Mouse (Mus musculus): ENCODE results near the gene Lrrn2. TPM values are rescaled to one million over a fixed set of nuclear protein-coding genes. Genes with fewer than 3 reads are reported as not detected.

Gene Lrrn2
- polyA plus RNA-seq, 1 experiment from 2014 or later = 3.1 TPM

DNA sequence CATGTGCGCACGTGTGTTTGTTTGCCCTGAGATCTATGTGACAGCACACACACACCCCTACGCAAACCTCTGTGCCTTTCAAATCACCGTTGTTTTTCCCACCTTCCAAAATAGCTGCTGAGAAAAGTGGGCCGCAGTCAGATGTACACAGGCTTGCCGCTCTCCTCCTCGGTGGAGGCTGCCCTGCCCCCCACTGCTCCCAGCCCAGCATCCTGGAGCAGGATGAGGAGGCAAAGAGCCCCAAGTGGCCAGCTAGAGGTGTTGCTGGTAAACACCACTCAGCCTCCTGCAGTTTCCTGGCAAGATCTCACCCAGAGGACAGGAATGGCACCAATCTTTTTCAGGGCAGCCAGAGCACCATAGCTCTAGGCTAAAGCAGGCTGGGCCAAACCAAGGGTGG is 54.8 kb downstream of the Lrrn2 start:
- Histone ChIP-seq H3K27ac (ENCODE audit: low read length) (no peak overlapping the region), H3K9ac (ENCODE audit: low read length) (no peak overlapping the region), H3K4me1 (ENCODE audit: control insufficient read depth, insufficient read depth, low read length) (no peaks in the 10 kb centered on the region), H3K4me3 (replicated peaks; ENCODE audit: low read length) (no peak overlapping the region), H3K36me3 (ENCODE audit: control insufficient read depth, insufficient read depth, low read length) (no peaks in the 10 kb centered on the region), H3K27me3 (ENCODE audit: control insufficient read depth, insufficient read depth, low read length) (no peaks in the 10 kb centered on the region), H3K9me3 (replicated peaks; ENCODE audit: control insufficient read depth, low read length) (no peaks in the 10 kb centered on the region), H3K4me2 (ENCODE audit: low read depth, low read length) (no peak overlapping the region)
- 29% methylated on average over 7 of the region's 7 CpGs for WGBS
- ATAC-seq (ENCODE audit: insufficient read depth, low FRiP score) = no peak

GRCm38 (mm10) chr1:132937296-132938030 is 57.4 kb downstream of the Lrrn2 start:
- ATAC-seq (ENCODE audit: insufficient read depth, low FRiP score) = no peak
- Histone ChIP-seq H3K27ac (ENCODE audit: low read length) (no peak overlapping the region), H3K4me3 (replicated peaks; ENCODE audit: low read length) (no peak overlapping the region), H3K27me3 (ENCODE audit: control insufficient read depth, insufficient read depth, low read length) (no peaks in the 10 kb centered on the region), H3K4me1 (ENCODE audit: control insufficient read depth, insufficient read depth, low read length) (no peaks in the 10 kb centered on the region), H3K36me3 (ENCODE audit: control insufficient read depth, insufficient read depth, low read length) (no peaks in the 10 kb centered on the region), H3K9ac (ENCODE audit: low read length) (no peak overlapping the region), H3K4me2 (ENCODE audit: low read depth, low read length) (no peak overlapping the region), H3K9me3 (replicated peaks; ENCODE audit: control insufficient read depth, low read length) (no peaks in the 10 kb centered on the region)
- 87% methylated on average over 26 of the region's 26 CpGs for WGBS

DNA sequence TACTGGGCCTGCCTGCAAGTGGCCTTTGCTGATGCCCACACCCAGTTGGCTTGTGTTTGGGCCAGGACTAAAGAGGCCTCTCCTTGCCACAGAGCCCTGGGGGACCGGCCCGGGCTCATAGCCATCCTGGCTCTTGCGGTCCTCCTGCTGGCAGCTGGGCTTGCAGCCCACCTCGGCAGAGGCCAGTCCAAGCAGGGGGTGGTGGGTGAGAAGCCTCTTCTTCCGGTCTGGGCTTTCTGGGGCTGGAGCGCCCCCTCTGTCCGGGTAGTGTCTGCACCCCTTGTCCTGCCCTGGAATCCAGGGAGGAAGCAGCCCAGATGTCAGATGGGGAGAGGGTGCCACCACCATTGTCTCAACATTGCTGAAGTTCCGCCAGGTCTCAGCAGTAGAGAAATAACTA is 58.9 kb downstream of the Lrrn2 start:
- Histone ChIP-seq H3K4me2 (ENCODE audit: low read depth, low read length) (no peak overlapping the region), H3K4me1 (ENCODE audit: control insufficient read depth, insufficient read depth, low read length) (no peaks in the 10 kb centered on the region), H3K4me3 (replicated peaks; ENCODE audit: low read length) (no peak overlapping the region), H3K27me3 (ENCODE audit: control insufficient read depth, insufficient read depth, low read length) (no peaks in the 10 kb centered on the region), H3K36me3 (ENCODE audit: control insufficient read depth, insufficient read depth, low read length) (no peaks in the 10 kb centered on the region), H3K9ac (ENCODE audit: low read length) (no peak overlapping the region), H3K27ac (ENCODE audit: low read length) (no peak overlapping the region), H3K9me3 (replicated peaks; ENCODE audit: control insufficient read depth, low read length) (no peaks in the 10 kb centered on the region)
- WGBS = 70% methylated on average over 8 of the region's 8 CpGs
- no peak for ATAC-seq (ENCODE audit: insufficient read depth, low FRiP score)

DNA sequence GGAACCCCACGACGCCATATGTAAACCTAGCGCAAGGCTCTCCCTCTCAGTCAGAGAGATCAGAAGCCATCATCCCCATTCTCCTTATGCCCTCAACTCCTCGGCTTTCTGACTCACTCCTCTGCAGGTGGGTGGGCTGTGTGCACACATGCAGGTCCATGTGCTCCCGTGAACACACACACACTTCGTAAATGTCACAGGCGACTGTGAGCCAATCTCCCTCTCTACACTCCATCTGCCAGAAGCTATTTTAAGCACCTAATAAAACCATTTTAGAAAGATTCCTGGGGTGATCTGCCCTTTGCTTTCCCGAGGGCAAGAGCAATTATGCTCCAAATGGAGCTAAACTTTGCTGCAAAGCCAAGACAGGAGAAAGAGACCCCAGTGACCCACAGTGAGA is 65.8 kb downstream of the Lrrn2 start:
- no peak overlapping the region for H3K9ac ChIP-seq (ENCODE audit: low read length)
- no peaks in the 10 kb centered on the region for H3K27me3 ChIP-seq (ENCODE audit: control insufficient read depth, insufficient read depth, low read length)
- H3K4me1 ChIP-seq (ENCODE audit: control insufficient read depth, insufficient read depth, low read length) = no peaks in the 10 kb centered on the region
- H3K36me3 ChIP-seq (ENCODE audit: control insufficient read depth, insufficient read depth, low read length) = no peaks in the 10 kb centered on the region
- H3K4me2 ChIP-seq (ENCODE audit: low read depth, low read length) = no peak overlapping the region
- H3K4me3 ChIP-seq (replicated peaks; ENCODE audit: low read length) = no peak overlapping the region
- no peaks in the 10 kb centered on the region for H3K9me3 ChIP-seq (replicated peaks; ENCODE audit: control insufficient read depth, low read length)
- WGBS = 53% methylated on average over 8 of the region's 8 CpGs
- no peak overlapping the region for H3K27ac ChIP-seq (ENCODE audit: low read length)
- no peak for ATAC-seq (ENCODE audit: insufficient read depth, low FRiP score)

DNA sequence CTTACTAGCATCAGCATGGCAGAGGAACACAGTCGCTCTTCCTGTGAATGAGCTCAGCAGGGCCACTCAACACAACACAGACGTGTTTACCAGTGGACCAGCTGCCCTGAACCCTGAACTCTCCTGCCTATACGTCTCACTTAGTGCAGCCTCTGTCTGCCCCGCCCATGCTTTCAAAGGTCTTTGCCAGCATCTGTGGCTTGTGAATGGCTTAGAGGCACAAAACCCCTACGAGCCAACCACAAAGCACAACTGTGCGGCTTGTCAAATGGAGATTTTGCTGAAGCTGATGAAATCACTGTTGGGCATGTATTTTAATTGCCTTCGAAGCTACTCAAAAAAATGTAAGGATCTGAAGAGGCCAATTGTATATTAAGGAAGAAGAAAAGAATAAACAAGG is 67.7 kb downstream of the Lrrn2 start:
- H3K36me3 ChIP-seq (ENCODE audit: control insufficient read depth, insufficient read depth, low read length) = no peaks in the 10 kb centered on the region
- no peak overlapping the region for H3K9ac ChIP-seq (ENCODE audit: low read length)
- H3K4me3 ChIP-seq (replicated peaks; ENCODE audit: low read length) = no peak overlapping the region
- no peaks in the 10 kb centered on the region for H3K9me3 ChIP-seq (replicated peaks; ENCODE audit: control insufficient read depth, low read length)
- no peaks in the 10 kb centered on the region for H3K4me1 ChIP-seq (ENCODE audit: control insufficient read depth, insufficient read depth, low read length)
- H3K27me3 ChIP-seq (ENCODE audit: control insufficient read depth, insufficient read depth, low read length) = no peaks in the 10 kb centered on the region
- no peak overlapping the region for H3K4me2 ChIP-seq (ENCODE audit: low read depth, low read length)
- ATAC-seq (ENCODE audit: insufficient read depth, low FRiP score) = no peak
- H3K27ac ChIP-seq (ENCODE audit: low read length) = no peak overlapping the region
- 55% methylated on average over 7 of the region's 7 CpGs for WGBS

- H3K27me3 ChIP-seq (ENCODE audit: control insufficient read depth, insufficient read depth, low read length) = no peaks in the 10 kb centered on the region
- WGBS = 76% methylated on average over 5 of the region's 5 CpGs
- ATAC-seq (ENCODE audit: insufficient read depth, low FRiP score) = no peak
- no peak overlapping the region for H3K4me3 ChIP-seq (replicated peaks; ENCODE audit: low read length)
- H3K4me1 ChIP-seq (ENCODE audit: control insufficient read depth, insufficient read depth, low read length) = no peaks in the 10 kb centered on the region
- no peaks in the 10 kb centered on the region for H3K36me3 ChIP-seq (ENCODE audit: control insufficient read depth, insufficient read depth, low read length)
- no peak overlapping the region for H3K27ac ChIP-seq (ENCODE audit: low read length)
- no peak overlapping the region for H3K4me2 ChIP-seq (ENCODE audit: low read depth, low read length)
- H3K9ac ChIP-seq (ENCODE audit: low read length) = no peak overlapping the region
- no peaks in the 10 kb centered on the region for H3K9me3 ChIP-seq (replicated peaks; ENCODE audit: control insufficient read depth, low read length)
These were observed 76.7 kb downstream of the Lrrn2 start for GRCm38 (mm10) chr1:132956809-132957208.

DNA sequence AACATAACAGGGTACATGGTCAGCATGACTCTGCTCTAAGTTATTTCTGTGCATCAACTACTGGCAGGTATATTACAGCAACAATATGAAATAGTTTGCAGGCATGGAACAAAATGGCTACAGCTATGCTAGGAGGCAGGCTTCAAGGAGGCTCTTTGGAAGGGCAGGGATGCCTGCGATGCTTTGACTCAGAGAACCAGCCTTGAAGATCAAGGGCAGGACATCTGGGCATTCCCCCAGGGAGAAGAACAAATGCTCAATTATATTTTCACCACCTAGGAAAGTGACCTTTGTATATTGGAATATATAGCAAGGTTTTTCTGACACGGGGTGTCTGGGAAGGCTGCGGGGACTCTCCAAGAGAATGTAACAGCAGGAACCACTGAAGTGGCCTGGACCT is 81.7 kb downstream of the Lrrn2 start:
- Histone ChIP-seq H3K36me3 (ENCODE audit: control insufficient read depth, insufficient read depth, low read length) (no peaks in the 10 kb centered on the region), H3K27ac (ENCODE audit: low read length) (no peak overlapping the region), H3K4me2 (ENCODE audit: low read depth, low read length) (no peak overlapping the region), H3K9ac (ENCODE audit: low read length) (no peak overlapping the region), H3K4me1 (ENCODE audit: control insufficient read depth, insufficient read depth, low read length) (no peaks in the 10 kb centered on the region), H3K4me3 (replicated peaks; ENCODE audit: low read length) (no peak overlapping the region), H3K27me3 (ENCODE audit: control insufficient read depth, insufficient read depth, low read length) (no peaks in the 10 kb centered on the region), H3K9me3 (replicated peaks; ENCODE audit: control insufficient read depth, low read length) (no peaks in the 10 kb centered on the region)
- WGBS = 87% methylated on average over 3 of the region's 3 CpGs
- no peak for ATAC-seq (ENCODE audit: insufficient read depth, low FRiP score)

GRCm38 (mm10) chr1:132964106-132964505 is 84.0 kb downstream of the Lrrn2 start:
- H3K27me3 ChIP-seq (ENCODE audit: control insufficient read depth, insufficient read depth, low read length) = no peaks in the 10 kb centered on the region
- H3K9ac ChIP-seq (ENCODE audit: low read length) = no peak overlapping the region
- no peaks in the 10 kb centered on the region for H3K4me1 ChIP-seq (ENCODE audit: control insufficient read depth, insufficient read depth, low read length)
- ATAC-seq (ENCODE audit: insufficient read depth, low FRiP score) = no peak
- no peaks in the 10 kb centered on the region for H3K36me3 ChIP-seq (ENCODE audit: control insufficient read depth, insufficient read depth, low read length)
- H3K27ac ChIP-seq (ENCODE audit: low read length) = no peak overlapping the region
- 74% methylated on average over 2 of the region's 2 CpGs for WGBS
- H3K9me3 ChIP-seq (replicated peaks; ENCODE audit: control insufficient read depth, low read length) = no peaks in the 10 kb centered on the region
- H3K4me2 ChIP-seq (ENCODE audit: low read depth, low read length) = no peak overlapping the region
- H3K4me3 ChIP-seq (replicated peaks; ENCODE audit: low read length) = no peak overlapping the region

- 67% methylated on average over 4 of the region's 4 CpGs for WGBS
- Histone ChIP-seq H3K9me3 (replicated peaks; ENCODE audit: control insufficient read depth, low read length) (no peaks in the 10 kb centered on the region), H3K9ac (ENCODE audit: low read length) (no peak overlapping the region)
These were observed 84.6 kb downstream of the Lrrn2 start for GRCm38 (mm10) chr1:132964691-132965090.

More at GRCm38 (mm10) chr1:132964691-132965090, 84.6 kb downstream of the Lrrn2 start:
- H3K4me3 ChIP-seq (replicated peaks; ENCODE audit: low read length) = no peak overlapping the region
- no peaks in the 10 kb centered on the region for H3K4me1 ChIP-seq (ENCODE audit: control insufficient read depth, insufficient read depth, low read length)
- H3K4me2 ChIP-seq (ENCODE audit: low read depth, low read length) = no peak overlapping the region
- ATAC-seq (ENCODE audit: insufficient read depth, low FRiP score) = no peak
- H3K27ac ChIP-seq (ENCODE audit: low read length) = no peak overlapping the region
- no peaks in the 10 kb centered on the region for H3K27me3 ChIP-seq (ENCODE audit: control insufficient read depth, insufficient read depth, low read length)
- no peaks in the 10 kb centered on the region for H3K36me3 ChIP-seq (ENCODE audit: control insufficient read depth, insufficient read depth, low read length)
